Mouse (Mus musculus) megakaryocyte, embryonic 14.5 days (primary cell): ENCODE results near the gene Mid1ip1.

Experiments used
- FLI1 ChIP-seq: IDR thresholded peaks from 2 replicates; pipeline ENCODE4 v1.6.1; 2012; ENCODE audit warnings: low read length, inconsistent platforms, mixed read lengths
- GATA1 ChIP-seq: IDR thresholded peaks from 3 replicates; pipeline ENCODE4 v1.6.1; 2012; ENCODE audit warnings: mixed read lengths, low read length, inconsistent platforms, borderline replicate concordance

DNA sequence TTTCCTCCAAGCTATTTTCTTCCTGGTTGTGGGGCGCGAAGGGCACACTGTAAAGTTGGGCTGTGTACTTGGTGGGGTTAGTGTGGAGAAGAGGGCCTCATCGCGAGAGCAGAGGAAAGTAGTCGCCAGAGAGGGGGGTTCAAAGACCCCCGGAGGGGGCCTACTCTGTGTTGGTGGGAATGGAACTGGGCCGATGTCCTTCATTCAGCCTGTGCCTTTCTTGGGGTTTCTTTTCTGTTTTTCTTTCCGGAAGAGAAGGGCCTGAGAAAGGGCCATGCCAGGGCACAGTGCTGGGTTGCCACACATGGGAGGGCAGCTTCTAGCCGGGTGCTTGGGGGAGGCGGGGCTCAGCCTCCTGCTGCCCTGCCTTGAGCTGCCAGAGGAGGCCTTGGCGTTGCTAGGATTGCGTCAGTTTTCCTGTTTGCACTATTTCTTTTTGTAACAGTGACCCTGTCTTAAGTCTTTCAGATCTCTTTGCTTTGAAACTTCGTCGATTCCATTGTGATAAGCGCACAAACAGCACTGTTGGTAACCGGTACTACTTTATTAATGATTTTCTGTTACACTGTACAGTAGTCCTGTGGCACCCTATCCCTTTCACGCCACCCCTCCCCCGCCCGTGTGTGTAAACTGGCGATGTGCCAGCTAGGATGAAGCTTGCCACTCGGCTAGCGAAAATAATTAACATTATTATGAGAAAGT, 4.2 kb downstream of the Mid1ip1 start:
- TF ChIP-seq GATA1 = no peak
- TF ChIP-seq FLI1 = no peak
